Mouse (Mus musculus) lung, postnatal 25 days (tissue): Measurements from ENCODE around the gene Invs.

Experiments
- DNase-seq: peaks from one replicate; pipeline ENCODE4 v3.0.0; 2022; ENCODE audit warnings: low spot score

Gene Invs

DNA sequence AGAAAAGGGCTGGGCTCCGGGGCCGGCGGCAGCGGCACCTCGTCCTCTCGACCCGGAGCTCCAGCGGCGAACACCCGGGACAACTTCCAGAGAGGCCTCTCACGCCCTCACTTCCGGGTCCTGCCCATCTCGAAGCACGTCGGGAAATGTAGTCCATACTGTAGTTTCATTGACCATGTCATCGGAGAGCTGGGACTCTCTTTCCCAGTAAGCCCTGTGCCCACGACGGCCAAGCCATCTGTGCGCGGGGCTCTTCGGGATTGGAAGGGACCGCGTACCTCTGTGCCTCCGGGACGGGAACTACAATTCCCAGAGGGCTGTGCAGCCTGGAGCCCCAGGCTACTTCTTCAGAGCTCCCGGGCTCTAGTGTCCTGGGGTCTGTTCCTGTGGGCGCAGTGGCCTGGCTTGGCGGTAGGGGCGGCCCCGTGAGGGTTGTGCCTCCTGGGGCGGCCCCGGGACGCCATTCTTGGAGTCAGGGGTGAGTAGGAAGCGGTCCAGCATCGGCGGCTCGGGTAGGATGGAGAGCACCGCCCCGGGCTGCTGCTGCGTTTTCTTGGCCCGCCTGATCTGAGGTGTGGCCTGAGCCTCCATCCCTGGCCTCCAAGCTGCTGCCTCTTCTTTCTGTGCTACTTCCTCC lies at the start of gene Invs, which contains the start of gene Erp44:
TSS of gene Invs (plus strand) at position 263 of the 637 bp plus-strand sequence.
TSS of gene Erp44 (minus strand) at position 61 of the 637 bp plus-strand sequence.
- peak; percentile 98 for DNase-seq

DNA sequence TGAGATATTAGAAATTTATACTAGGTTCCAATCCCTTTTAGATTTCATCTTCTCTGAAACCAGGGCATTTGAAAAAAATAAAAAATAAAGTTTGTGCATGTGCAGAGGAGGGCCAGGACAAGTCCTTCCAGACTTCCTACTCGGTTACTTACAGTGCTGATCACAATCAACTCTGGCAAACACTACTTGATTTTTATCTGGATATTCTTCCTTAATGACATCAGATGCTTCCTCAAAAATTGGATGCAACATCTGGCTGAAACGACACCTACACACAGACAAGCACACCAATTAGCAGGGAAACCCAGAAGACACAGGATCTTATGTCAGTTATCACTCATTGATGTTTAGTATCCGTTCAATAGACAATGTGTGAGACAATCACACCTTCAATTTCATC lies 42.8 kb upstream of the Invs start:
- DNase-seq: no peak

DNA sequence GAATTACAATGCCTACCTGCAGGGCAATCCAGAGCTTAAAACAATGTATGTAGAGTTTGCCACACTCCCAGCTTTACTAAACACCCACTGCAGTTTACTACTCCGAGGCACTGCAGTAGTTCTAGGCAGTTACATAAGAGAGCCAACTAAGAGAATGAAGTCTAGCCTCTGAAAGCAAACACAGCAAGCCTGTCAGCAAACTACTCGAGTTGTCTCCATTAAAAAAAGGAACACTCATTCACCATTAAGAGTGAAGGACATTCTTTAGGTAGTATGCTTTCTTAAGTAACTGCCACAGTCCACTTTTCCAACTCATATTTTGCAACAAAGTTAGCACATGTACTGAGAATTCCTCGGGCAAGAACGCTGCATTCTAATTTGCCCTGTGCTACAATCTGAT lies 40.5 kb upstream of the Invs start:
- DNase-seq: peak; percentile 62

DNA sequence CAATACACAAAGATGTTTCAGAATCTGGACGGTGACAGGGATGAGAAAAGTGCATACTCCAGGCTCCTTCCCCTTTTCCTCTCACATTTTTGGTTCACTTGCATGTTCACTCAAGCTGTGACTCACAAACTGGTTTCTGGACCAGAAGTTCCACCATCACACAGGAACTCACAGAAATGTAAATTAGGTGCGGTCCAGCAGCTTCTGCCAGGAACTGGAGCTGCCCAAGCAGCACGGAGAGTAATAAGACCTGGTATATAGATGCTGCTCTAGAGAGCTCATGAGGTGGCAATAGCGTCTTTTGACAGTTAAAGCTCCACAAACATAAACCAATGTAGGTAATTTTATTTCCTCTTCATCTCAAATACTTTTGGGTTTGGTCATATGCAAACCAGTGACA lies 37.1 kb upstream of the Invs start:
- DNase-seq: no peak

DNA sequence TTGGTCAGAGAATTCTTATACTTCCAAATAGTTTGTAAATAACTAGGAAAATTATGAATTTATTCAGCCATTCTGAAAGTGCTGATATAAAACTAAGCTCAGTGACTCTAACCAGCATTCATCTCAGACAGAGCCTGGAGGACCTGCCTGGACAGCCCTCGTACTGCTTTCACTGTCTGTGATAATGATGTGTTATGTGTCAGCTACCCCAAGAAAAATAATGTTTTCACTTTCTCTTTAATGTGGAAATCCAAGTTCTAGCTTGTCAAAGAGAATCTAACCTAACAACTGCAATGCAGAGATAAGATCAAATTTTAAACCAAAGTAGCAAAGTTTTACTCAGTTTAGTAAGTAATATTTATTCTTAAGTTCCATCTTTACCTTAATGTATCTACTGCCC lies 35.8 kb upstream of the Invs start:
- DNase-seq: no peak

DNA sequence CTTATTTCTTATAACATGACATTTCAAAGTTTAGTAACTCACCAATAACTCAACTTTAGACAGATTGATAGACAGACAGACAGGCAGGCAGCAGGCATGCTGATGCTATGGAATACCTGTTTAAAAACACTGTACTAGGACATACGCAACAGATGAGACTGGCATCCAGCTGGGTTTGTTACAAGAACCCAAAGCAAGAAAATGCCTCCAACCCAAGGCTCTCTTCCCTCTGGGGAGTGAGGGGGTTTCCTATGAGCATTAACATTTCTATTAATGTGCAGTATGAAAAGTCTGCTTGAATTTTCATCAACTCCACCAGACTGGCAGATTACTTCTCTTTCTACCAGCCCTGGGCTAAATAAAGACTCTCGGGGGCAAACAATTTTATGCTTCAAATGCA lies 35.3 kb upstream of the Invs start:
- no peak for DNase-seq

DNA sequence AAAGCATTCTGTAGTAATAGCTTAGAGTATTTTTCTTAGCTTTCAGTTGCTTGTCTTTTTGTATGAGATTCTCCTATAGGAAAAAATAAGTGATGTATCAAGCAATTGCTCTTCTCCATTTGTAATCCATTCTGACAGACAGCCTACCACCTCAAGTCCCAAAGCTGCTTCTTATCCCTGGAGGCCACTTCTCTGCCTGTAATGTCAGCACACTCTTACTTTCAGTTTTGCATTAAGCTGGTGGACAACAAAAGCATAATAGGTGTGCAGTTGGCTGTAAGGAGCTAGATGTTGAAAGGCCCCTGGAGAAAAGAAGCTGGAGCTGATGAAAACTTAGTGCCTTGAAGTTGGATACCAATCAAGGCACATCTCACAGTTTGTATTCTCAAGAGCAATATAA lies 26.3 kb upstream of the Invs start:
- no peak for DNase-seq

DNA sequence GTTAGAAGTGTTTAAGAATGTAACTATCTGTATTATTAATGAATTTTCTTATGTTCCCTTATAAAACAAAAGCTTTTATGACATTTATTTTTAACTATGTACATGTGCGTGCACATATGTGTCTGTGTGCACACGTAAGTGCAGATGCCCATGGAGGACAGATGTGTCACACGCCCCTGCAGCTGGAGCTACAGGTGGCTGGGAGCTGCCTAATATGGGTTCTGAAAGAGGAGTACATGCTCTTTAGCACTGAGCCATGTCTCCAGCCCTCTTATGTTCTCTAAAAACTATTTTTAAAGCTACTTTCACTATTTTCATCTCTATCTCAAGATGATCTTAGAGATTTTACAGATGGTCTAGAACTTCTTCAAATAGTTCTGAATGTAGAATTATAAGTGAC lies 21.5 kb upstream of the Invs start:
- no peak for DNase-seq

DNA sequence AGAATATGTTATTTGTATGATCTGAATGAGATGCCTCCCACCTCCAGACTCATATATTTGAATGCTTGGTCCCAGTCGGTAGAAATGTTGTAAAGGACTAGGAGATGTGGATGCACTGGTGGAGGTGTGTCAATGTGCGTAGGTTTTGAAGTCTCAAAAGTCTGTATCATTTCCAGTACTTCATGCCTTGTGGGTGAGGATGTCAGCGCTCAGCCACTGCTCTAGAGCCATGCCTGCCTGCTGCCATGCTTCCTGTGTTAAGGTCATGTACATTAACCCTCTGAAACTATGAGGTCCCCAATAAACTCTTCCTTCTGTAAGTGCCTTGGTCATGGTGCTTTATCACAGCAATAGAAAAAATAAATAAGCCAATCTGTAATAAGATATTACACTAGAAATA lies 11.9 kb upstream of the Invs start:
- no peak for DNase-seq

DNA sequence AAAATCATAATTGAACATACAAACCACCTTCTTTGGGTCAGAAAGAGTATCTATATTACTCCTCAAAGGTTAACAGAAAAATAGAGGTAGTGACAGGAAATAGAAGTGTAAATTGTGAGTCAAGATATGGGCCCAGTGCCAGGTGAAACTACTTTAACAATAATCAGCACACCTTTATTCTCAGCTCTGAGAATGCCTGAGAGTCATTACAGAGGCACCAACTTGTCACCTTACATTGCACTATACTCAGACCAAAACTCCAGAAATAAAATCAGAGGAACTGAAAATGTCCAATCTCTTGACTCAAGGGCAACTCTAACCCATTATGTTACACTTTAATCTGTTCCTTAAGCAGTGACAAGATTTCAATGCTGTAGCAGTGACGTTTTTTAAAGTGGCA lies 11.4 kb upstream of the Invs start:
- DNase-seq: no peak

DNA sequence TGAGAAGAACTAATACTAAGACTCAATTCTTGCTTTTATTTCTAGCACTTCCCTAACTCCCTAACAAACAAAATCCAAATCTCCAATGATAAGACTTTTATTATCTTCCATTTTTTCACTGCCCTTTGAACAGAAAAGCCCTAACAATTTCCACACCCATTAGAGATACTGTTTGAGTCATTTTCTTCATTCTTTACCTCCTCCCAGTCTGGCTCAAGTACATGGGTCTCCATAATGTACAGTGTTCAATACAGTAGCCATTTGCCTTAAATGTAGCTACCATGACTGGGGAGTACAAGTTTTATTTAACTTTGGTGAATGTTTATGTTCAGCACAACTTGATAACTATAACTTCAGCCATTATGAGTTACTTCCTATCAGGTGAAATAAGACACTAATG lies 9.0 kb upstream of the Invs start:
- no peak for DNase-seq

DNA sequence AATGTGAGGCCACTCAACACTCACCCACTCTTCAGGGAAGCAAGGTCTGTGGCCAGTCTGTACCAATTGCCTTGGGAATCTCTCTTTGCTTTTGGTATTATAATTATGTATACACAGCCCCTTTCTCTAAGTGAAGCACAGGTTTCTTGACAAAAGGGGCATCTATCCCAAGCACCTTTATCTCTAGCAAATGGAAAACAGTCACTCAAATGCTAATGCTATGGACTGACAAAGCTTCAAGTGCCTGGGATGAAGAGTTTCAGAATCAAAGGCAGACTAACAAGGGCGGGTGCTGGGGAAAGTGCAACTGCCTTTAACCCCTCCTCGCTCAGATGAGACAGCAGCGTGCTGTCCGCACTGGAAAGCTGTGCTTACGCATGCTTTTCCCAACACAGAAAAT lies 7.7 kb upstream of the Invs start:
- DNase-seq: no peak

DNA sequence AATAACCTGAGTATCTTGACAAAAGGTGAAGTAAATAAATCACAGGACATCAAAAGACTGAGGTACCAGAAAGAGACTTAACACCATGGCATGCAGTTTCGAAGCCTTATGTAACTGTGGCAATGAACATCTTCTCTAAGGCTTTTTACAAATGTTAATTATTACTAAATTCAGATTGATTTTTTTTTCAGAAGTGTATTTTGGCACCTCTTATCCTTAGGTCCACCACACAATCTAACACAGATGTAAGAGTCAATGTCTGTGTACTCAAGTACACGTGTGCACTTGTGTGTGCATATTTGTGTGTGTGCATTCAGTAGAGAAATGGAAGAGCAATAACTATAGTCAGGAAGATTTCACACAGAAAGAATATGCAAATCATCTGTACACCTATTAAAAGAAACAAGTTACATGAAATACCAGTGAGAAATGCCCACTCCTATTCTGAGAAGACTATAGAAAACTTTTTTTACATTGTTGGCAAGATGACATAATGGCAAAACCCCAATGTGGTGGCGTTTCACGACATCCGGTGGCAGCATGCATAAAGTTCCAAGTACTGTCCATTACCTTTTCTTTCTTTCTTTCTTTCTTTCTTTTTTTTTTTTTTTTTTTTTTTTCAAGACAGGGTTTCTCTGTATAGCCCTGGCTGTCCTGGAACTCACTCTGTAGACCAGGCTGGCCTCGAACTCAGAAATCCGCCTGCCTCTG lies 6.3 kb upstream of the Invs start:
- no peak for DNase-seq

DNA sequence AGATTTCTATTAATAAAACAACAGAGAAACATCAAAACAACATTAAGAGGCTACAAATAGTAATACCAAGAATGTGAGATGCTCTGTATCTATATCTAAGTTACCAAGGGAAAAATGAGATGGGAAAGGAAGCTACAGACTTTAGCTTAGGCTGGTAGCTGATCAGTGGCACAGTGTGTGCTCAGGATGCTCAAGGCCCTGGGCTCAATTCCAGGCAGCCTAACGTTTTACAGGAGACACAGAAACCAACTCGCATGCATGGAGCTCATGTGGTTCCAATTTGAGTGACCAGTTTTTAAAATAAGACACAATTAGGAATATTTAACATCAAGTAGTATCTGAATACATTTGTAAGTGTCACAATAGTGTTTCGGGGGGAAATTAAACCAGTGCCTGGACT lies 3.8 kb upstream of the Invs start:
- no peak for DNase-seq

DNA sequence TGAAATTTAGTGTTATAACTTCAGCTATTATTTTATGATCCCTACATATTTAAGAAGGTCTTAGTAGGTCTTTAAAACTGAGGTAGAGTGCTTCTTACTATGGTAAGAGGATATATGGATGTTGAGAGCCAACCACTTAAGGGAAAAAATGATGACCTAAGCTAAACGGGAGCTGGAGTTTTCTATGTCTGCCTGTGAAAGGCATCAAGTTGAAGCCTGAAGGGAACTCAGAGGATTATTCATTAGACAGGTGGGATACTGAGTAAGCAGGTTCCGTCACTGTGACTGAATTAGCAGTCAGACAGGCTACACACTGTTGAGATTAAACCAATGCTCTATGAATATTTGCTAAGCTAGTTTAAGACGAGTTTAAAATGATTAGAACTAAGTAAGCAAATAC lies 2.5 kb upstream of the Invs start:
- DNase-seq: no peak

DNA sequence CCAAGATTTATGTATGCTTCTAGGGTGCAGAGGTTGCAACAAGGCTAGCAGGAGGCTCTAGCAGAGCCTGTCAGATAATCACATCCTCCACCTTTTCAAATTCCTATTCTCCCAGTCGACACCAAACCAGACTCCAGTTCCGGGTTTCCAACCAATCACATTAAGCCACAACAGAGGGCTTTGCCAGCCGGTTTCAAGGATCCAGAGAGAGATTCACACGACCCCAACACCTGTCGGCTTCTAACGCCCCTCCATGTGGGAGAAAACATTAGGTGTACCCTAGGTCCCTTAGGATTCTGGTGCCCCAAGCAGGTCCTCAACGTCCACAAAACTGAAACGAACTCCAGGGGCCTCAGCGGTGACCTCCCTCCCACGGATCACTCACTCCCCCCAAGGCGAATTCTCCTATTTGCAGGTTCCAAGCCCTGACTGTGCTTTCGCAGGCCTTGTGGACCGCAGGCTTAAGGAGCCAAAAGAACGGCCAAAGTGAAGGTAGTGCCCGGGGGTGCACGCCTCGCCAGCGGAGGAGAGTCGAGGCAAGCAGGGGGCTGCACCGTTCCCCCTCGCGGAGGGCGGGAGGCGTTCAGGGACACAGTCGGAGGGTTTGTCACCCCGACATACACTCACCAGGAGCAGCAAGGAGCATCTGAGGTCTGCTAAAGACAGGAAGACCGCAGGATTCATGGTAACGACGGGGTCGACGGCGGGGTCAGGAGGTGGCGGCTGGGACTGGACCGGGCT lies 633 bp upstream of the Invs start:
- peak; percentile 21 for DNase-seq

DNA sequence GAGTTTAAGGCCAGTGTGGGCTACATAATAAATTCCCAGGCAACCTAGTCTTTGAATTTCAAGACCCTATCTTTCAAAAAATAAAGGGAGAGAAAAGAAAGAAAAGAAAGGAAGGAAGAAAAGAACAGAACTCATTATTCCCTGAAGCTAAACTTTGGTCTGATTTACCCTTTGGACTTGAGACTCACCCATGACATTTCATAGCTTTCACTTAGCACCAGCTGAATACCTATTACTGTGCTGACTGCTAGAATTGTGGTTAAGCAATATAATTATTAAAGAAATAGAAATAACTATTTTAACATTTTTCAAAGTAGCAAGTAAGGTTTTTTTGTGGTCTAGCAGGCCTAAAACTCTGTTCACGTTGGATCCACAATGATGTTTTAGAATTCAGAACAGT lies 1.6 kb downstream of the Invs start:
- DNase-seq: no peak

DNA sequence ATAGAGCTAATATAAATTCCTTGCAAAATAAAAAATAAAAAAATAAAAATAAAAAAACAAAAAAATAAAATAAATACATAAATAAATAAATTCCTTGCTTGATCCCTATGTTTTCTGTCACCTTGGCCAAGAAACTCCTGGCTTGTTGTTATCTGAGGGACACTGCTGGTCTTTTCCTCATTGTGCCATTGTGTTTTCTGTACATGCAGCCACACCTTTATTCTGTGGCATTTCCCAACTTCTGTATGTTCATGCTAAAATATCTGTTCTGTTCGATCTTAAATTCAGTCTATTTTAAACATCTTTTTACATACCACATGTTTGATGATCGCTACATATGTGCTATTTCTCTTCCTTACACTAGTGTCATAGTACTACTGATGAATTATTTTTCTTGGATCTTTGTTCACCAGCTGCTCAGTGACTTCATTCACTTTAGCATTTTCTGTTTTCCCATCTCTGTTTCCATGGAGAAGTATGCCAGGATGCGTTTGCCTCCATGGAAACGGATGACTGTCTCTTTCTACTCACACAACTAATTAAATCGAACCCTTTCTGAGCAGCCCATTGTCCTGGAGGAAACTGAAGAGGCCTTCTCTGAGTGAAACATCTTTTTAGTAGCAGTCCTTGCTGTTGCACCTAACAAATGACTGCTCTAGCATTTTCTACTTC lies 7.7 kb downstream of the Invs start:
- no peak for DNase-seq

DNA sequence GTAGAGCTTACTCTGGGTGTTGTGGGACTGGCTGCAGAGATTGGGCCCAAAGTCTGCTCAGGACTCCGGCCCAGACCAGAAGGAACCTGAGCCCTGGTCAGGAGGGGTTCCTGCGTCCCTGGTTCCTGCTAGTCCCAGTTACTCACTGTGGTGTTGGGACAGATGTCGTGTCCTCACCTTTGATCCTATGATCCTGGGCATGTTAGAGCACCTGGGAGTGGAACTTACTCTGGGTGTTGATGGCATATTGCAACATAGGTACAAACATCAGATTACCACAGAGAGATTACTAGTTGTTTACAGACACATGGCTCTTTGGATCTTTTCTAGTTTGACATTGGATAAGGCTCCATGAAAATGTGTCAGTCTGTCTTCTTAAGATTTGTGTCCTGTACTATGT lies 35.3 kb downstream of the Invs start:
- no peak for DNase-seq

DNA sequence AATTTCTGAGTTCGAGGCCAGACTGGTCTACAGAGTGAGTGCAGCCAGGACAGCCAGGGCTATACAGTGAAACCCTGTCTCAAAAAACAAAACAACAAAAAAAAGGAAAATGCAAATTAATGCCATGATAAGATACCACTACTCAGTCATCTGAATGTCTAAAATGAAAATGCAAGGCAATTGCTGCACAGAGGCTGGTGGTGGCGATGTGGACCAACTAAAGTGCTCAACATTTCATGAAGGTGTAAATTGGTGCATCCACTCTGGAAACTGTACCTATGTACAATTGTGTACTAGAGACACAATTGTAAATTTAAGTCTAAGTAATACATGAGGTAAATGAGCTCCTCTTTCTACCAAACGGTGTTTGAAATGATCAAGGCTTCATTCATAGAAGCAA lies 36.5 kb downstream of the Invs start:
- no peak for DNase-seq

DNA sequence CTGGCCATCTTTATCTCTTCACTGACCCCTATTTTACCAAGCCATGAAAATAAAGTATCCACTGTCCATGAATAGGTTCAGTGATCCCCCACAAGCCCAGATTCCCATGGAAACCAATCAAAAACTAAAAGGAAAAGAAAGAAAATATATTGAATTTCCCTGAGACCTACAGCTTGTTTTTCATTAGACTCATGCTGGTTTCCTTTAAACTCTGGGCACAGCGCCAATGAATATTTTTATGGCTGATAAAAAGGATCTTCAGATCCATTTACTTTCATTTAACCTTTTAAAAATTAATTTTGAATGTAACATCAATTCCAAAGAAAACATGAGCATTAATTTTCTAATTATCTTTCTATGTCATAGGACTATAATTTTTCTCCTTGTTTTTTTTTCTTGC lies 41.7 kb downstream of the Invs start:
- DNase-seq: no peak

DNA sequence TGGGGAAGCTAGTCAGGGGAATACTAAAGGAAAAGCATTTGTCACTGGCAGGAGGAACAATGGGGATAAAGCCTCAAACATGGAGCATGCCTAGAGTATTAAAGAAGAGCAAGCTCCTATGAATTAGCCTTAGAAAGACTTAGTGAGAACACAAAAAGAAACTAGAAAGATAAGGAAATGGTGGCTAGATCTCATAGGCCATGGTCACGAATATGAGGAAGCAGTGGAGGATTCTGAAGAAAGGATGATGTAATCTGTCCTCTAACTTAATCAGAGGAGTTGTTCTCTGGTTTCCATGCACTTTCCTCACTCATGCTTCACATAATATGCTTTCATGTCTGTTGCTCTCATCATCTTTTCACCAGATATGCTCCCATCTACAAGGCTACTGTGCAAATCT lies 42.5 kb downstream of the Invs start:
- no peak for DNase-seq

DNA sequence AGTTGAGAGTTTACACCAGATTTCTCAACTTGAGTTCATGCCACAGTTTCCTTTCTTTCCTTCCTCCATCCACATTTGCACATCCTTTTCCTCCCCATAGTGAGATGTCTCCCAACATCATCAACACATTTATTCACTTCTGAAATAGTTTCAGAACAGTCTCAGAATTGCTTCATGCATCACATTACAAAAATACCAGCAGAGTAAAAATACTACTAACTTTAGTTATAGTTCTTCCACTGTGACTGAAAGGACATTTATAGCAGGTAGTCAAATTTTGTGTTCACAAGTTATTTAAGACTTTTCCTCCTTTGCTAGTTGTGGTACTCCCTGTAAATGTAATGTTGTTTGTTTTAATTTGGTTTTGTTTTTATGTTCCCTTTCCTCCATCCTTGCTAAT lies 47.6 kb downstream of the Invs start:
- DNase-seq: no peak
